Mouse (Mus musculus): Measurements from ENCODE around the gene Ccdc86.

The Ccdc86 gene

GRCm38 (mm10) chr19:10914870-10915269, 34.2 kb downstream of the Ccdc86 start:
- in situ Hi-C loops (cut with MboI; ENCODE audit: low sequenced_read_pairs) = loop anchor here (5.0 kb wide), 1 partner anchor 37 kb away; no protein-coding TSS in a partner anchor

- in situ Hi-C loops (cut with MboI; ENCODE audit: low sequenced_read_pairs) = loop anchor here (5.0 kb wide), 1 partner anchor 38 kb away; no protein-coding TSS in a partner anchor
Observed at GRCm38 (mm10) chr19:10914291-10914690, 34.8 kb downstream of the Ccdc86 start.

GRCm38 (mm10) chr19:10909087-10909721, 39.9 kb downstream of the Ccdc86 start:
- in situ Hi-C loops (cut with MboI; ENCODE audit: low sequenced_read_pairs) = no loop called here

- in situ Hi-C loops (cut with MboI; ENCODE audit: low sequenced_read_pairs) = no loop called here
Observed at GRCm38 (mm10) chr19:10907891-10908290, 41.2 kb downstream of the Ccdc86 start.

- in situ Hi-C loops (cut with MboI; ENCODE audit: low sequenced_read_pairs) = no loop called here
Observed at GRCm38 (mm10) chr19:10905728-10906000, 43.4 kb downstream of the Ccdc86 start.

GRCm38 (mm10) chr19:10904927-10905727, 43.9 kb downstream of the Ccdc86 start:
- in situ Hi-C loops (cut with MboI; ENCODE audit: low sequenced_read_pairs) = no loop called here

GRCm38 (mm10) chr19:10904512-10904911, 44.6 kb downstream of the Ccdc86 start:
- in situ Hi-C loops (cut with MboI; ENCODE audit: low sequenced_read_pairs) = no loop called here

- in situ Hi-C loops (cut with MboI; ENCODE audit: low sequenced_read_pairs) = no loop called here
Observed at GRCm38 (mm10) chr19:10901046-10901445, 48.0 kb downstream of the Ccdc86 start.

GRCm38 (mm10) chr19:10900315-10900714, 48.8 kb downstream of the Ccdc86 start:
- in situ Hi-C loops (cut with MboI; ENCODE audit: low sequenced_read_pairs) = no loop called here

GRCm38 (mm10) chr19:10897491-10897890, 51.6 kb downstream of the Ccdc86 start:
- in situ Hi-C loops (cut with MboI; ENCODE audit: low sequenced_read_pairs) = no loop called here

GRCm38 (mm10) chr19:10896849-10897248, 52.2 kb downstream of the Ccdc86 start:
- in situ Hi-C loops (cut with MboI; ENCODE audit: low sequenced_read_pairs) = no loop called here

- in situ Hi-C loops (cut with MboI; ENCODE audit: low sequenced_read_pairs) = no loop called here
Observed at GRCm38 (mm10) chr19:10895708-10896107, 53.4 kb downstream of the Ccdc86 start.

- in situ Hi-C loops (cut with MboI; ENCODE audit: low sequenced_read_pairs) = no loop called here
Observed at GRCm38 (mm10) chr19:10895016-10895528, 54.0 kb downstream of the Ccdc86 start, which contains the start of gene Prpf19. Prpf19 (plus strand) TSS chr19:10895231.

GRCm38 (mm10) chr19:10892201-10892600, 56.9 kb downstream of the Ccdc86 start:
- in situ Hi-C loops (cut with MboI; ENCODE audit: low sequenced_read_pairs) = no loop called here
